Mouse (Mus musculus) liver, adult 2 months (tissue): Measurements from ENCODE around the gene Ikzf2.

ENCODE experiments used
- CTCF ChIP-seq: fragments of 200-500 bp; IDR thresholded peaks from 2 replicates; pipeline ENCODE4 v1.5.1; 2011; ENCODE audit warnings: low read depth, low read length, control low read depth
- POLR2A ChIP-seq: fragments of 200-500 bp; IDR thresholded peaks from 2 replicates; pipeline ENCODE4 v1.6.1; 2011; ENCODE audit warnings: low read length, control low read depth; ENCODE audit not compliant: insufficient read depth; ENCODE audit errors: extremely low read depth

- no peak for TF ChIP-seq CTCF
- TF ChIP-seq POLR2A: no peak
Observed at GRCm38 (mm10) chr1:69685890-69686490, 1.1 kb downstream of the Ikzf2 start.
